Mouse (Mus musculus) heart, postnatal 0 days (tissue): Measurements from ENCODE around the gene Icam4.

Source experiments
- CTCF ChIP-seq: IDR thresholded peaks from 2 replicates; pipeline ENCODE4 v1.5.1; 2016; ENCODE audit warnings: antibody characterized with exemption, control low read depth, low read depth
- EP300 ChIP-seq: IDR thresholded peaks from 2 replicates; pipeline ENCODE4 v1.6.1; 2016; ENCODE audit warnings: antibody characterized with exemption, low read depth

DNA sequence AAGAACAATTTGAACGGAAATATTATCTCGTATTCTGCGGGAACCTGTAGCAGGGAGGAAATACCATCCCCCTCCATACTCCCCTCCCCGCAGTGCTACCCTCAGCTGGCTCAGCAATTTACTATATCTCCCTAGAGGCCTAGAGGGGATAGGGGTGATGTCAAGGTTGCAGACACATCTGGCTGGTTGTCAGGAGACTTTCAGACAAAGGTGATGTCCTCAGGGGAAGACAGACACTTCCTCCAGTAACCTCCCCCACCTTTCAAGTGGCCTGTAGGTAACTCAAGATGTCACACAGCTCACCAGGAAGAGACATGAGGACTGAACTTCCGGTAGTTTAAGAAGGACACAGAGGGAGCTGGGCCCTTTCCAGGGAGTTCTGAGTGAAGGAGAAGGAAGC, 46.0 kb upstream of the Icam4 start:
- TF ChIP-seq EP300 (no peak), CTCF (no peak)
